ENCODE assay signal across 19 mouse cellular contexts in genomic region chr15:90422122-90422614, GRCm38 (mm10).
DNase-seq lines count a peak whose midpoint lies in the region; ATAC-seq and TF ChIP-seq lines count a peak whose summit lies in the region.
"Had no signal": no experiment of that assay in that cellular context is flagged by ENCODE, and none has a peak within 500 bp of the region (broad histone marks: within the 10 kb centered on the region; RNA-seq: fewer than 3 reads in every experiment).

No protein-coding gene starts in this region.

- peak; percentile 42; the same call in 1 of the 2 replicates for ATAC-seq in hindbrain, embryonic 16.5 days
- no peak for ATAC-seq in hindbrain, embryonic 12.5 days (ENCODE audit: low FRiP score)

- H3K9me3 ChIP-seq in hindbrain, embryonic 16.5 days (ENCODE audit: control insufficient read depth, low read length) = no peaks in the 10 kb centered on the region
- no peaks in the 10 kb centered on the region for H3K9me3 ChIP-seq in hindbrain, embryonic 12.5 days (replicated peaks)
- H3K9me3 ChIP-seq: neural tube, embryonic 12.5 days had no signal

- no peak for TF ChIP-seq POLR2A in brain, embryonic 14.5 days (IDR thresholded peaks at IDR 0.05; ENCODE audit: borderline replicate concordance, extremely low read depth, insufficient read depth, insufficient read length, poor library complexity, severe bottlenecking)

- H3K27me3 ChIP-seq in hindbrain, embryonic 16.5 days (replicated peaks; ENCODE audit: control insufficient read depth, insufficient read depth, low read length) = no peaks in the 10 kb centered on the region
- H3K27me3 ChIP-seq in hindbrain, embryonic 12.5 days = no peaks in the 10 kb centered on the region
- H3K27me3 ChIP-seq: neural tube, embryonic 12.5 days had no signal

- no peak overlapping the region for H3K4me2 ChIP-seq in hindbrain, embryonic 16.5 days (ENCODE audit: low read length)
- H3K4me2 ChIP-seq in hindbrain, embryonic 12.5 days (replicated peaks) = no peak overlapping the region
- H3K4me2 ChIP-seq: neural tube, embryonic 12.5 days had no signal

- 11% methylated on average over 5 of the region's 5 CpGs for WGBS in hindbrain, embryonic 16.5 days
- WGBS in hindbrain, embryonic 12.5 days = 15% methylated on average over 5 of the region's 5 CpGs

- peaks cover 5% of the 10 kb centered on the region for H3K4me1 ChIP-seq in hindbrain, embryonic 16.5 days (ENCODE audit: control insufficient read depth, insufficient read depth, low read depth, low read length)
- H3K4me1 ChIP-seq in hindbrain, embryonic 12.5 days = peaks cover 4% of the 10 kb centered on the region; the same call in 1 of the 2 replicates
- H3K4me1 ChIP-seq: neural tube, embryonic 12.5 days had no signal

- intact Hi-C loops in heart, postnatal 25 days (cut with DNase I) = no loop called here

- no peak overlapping the region for H3K4me3 ChIP-seq in hindbrain, embryonic 16.5 days (ENCODE audit: low read length)
- no peak overlapping the region for H3K4me3 ChIP-seq in hindbrain, embryonic 12.5 days
- H3K4me3 ChIP-seq: gastrocnemius, adult 2 months; heart, adult 2 months; left cerebral cortex, adult 2 months; neural tube, embryonic 12.5 days had no signal

- no peaks in the 10 kb centered on the region for H3K36me3 ChIP-seq in hindbrain, embryonic 16.5 days (ENCODE audit: control insufficient read depth, insufficient read depth, low read length)
- no peaks in the 10 kb centered on the region for H3K36me3 ChIP-seq in hindbrain, embryonic 12.5 days
- H3K36me3 ChIP-seq: neural tube, embryonic 12.5 days had no signal

- DNase-seq in brain, embryonic 14.5 days (ENCODE audit: low read depth) = peak; percentile 69
- peak; percentile 71 for DNase-seq in embryo, embryonic 10 days (ENCODE audit: low spot score)
- DNase-seq in mesoderm, embryonic 11.5 days (ENCODE audit: low read depth, low spot score) = peak; percentile 49
- DNase-seq in frontal cortex, postnatal 25 days (ENCODE audit: low spot score in 2 of 2) = no peak
- no peak for DNase-seq in heart, postnatal 25 days (ENCODE audit: low spot score)
- DNase-seq: adrenal gland, postnatal 25 days; cerebellum, adult 8-10 months; gastrocnemius, adult 2 months; heart, adult 2 months; kidney, adult 18-20 months; kidney, postnatal 25 days; liver; lung, adult 18-20 months; lung, postnatal 4 days; thymus, postnatal 25 days had no signal

- TF ChIP-seq CTCF in brain, embryonic 14.5 days (IDR thresholded peaks at IDR 0.05; ENCODE audit: borderline replicate concordance, extremely low read depth, insufficient read depth, insufficient read length) = no peak

- no peak overlapping the region for H3K9ac ChIP-seq in hindbrain, embryonic 16.5 days (ENCODE audit: low read depth, low read length)
- no peak overlapping the region for H3K9ac ChIP-seq in hindbrain, embryonic 12.5 days
- H3K9ac ChIP-seq: neural tube, embryonic 12.5 days had no signal

- no peak overlapping the region for H3K27ac ChIP-seq in hindbrain, embryonic 16.5 days (ENCODE audit: low read depth, low read length)
- H3K27ac ChIP-seq in hindbrain, embryonic 12.5 days = no peak overlapping the region
- H3K27ac ChIP-seq: gastrocnemius, adult 2 months; heart, adult 2 months; left cerebral cortex, adult 2 months; neural tube, embryonic 12.5 days had no signal

Comparison
In these comparisons a context has a peak if more than half of its experiments do, and no peak if none do; other contexts are left out.
1. DNase-seq: peak in brain, embryonic 14.5 days (single experiment), embryo, embryonic 10 days (single experiment) and mesoderm, embryonic 11.5 days (single experiment); none in frontal cortex, postnatal 25 days (0 of 2) and heart, postnatal 25 days (single experiment).